Mouse (Mus musculus): ENCODE results near the gene Gm37240. TPM values are rescaled to one million over a fixed set of nuclear protein-coding genes. Genes with fewer than 3 reads are reported as not detected.
A peak's percentile ranks its signal among the peaks of the same experiment; 100 is the strongest.
"Not testable (repeated sequence)": the region's sequence is repeated elsewhere in the genome, so short reads cannot be mapped to it uniquely, and the experiment has no call there.

Gene Gm37240
- total RNA-seq, 1 experiment: 1.2 TPM

DNA sequence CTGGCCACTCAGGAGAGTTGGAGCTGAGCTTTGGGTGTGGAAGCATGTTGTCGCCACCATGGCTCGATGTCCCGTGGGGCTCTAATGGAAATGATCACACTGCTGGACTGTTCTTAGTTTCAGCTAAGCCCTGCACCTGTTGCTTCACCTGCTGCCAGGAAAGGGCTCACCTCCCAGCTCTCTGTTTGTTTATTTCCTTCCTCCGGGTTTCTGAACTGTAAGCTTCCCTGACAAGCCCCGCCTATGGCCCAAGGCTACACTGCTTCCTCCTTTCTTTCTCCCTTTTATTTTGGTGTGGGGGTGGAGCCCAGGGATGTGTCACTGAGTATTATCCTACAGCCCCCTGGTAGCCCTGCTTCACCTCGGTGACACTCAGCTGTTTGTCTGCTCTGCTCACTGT is 1230.1 kb downstream of the Gm37240 start:
- in situ Hi-C loops (cut with MboI; ENCODE audit: low sequenced_read_pairs in 2 of 2, unreplicated experiment in 2 of 2): no loop called here
- Histone ChIP-seq H3K9me3 (ENCODE audit: control insufficient read depth, insufficient read depth, low read depth, low read length) (no peaks in the 10 kb centered on the region), H3K27ac (ENCODE audit: insufficient read depth, low read depth, low read length, poor library complexity, severe bottlenecking) (peak overlapping the region; percentile 66), H3K36me3 (ENCODE audit: control insufficient read depth, insufficient read depth, low read length, poor library complexity, severe bottlenecking) (peaks cover 3% of the 10 kb centered on the region; the same call in 1 of the 2 replicates), H3K4me1 (ENCODE audit: control insufficient read depth in 2 of 2, insufficient read depth in 2 of 2, low read length in 2 of 2, poor library complexity in 1 of 2) (peaks cover 7 to 20% of the 10 kb centered on the region in 2 experiments), H3K9ac (ENCODE audit: insufficient read depth, low read depth, low read length, poor library complexity, severe bottlenecking) (peak overlapping the region; percentile 26; the same call in 1 of the 2 replicates), H3K4me3 (ENCODE audit: insufficient read depth in 1 of 2, low read depth in 1 of 2, low read length in 2 of 2, poor library complexity in 1 of 2, severe bottlenecking in 1 of 2) (peak overlapping the region in 1 of 2 experiments; percentile 29; a peak in 2 of 4 replicates)
- TF ChIP-seq ZNF384 (IDR thresholded peaks at IDR 0.05; ENCODE audit: low read depth, low read length): no peak
- no peak for TF ChIP-seq CHD2 (IDR thresholded peaks at IDR 0.05; ENCODE audit: low read depth, low read length)
- no peak for TF ChIP-seq HCFC1 (IDR thresholded peaks at IDR 0.05; ENCODE audit: borderline replicate concordance, insufficient read depth, low read length)
- TF ChIP-seq ZC3H11A (IDR thresholded peaks at IDR 0.05; ENCODE audit: borderline replicate concordance, low read depth, low read length): no peak
- no peak for TF ChIP-seq MAFK (IDR thresholded peaks at IDR 0.05; ENCODE audit: insufficient read depth, low read depth, low read length)
- DNase-seq (ENCODE audit: low read depth, low spot score): peak; percentile 68

DNA sequence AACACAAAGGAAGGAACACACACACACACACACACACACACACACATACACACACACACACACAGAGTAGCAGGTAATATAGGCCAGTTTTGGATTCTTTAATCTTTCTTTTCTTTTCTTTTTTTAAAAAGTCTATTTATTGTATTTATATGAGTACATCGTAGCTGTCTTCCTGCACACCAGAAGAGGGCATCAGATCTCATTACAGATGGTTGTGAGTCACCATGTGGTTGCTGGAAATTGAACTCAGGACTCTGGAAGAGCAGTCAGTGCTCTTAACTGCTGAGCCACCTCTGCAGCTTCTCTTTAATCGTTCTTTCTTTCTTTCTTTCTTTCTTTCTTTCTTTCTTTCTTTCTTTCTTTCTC is 1231.5 kb downstream of the Gm37240 start:
- Histone ChIP-seq H3K27ac (ENCODE audit: insufficient read depth, low read depth, low read length, poor library complexity, severe bottlenecking) (peak overlapping the region; percentile 77; the same call in 1 of the 2 replicates), H3K9ac (ENCODE audit: insufficient read depth, low read depth, low read length, poor library complexity, severe bottlenecking) (peak overlapping the region; percentile 50; the same call in 1 of the 2 replicates), H3K4me3 (ENCODE audit: insufficient read depth in 1 of 2, low read depth in 1 of 2, low read length in 2 of 2, poor library complexity in 1 of 2, severe bottlenecking in 1 of 2) (peak overlapping the region; percentile 31 to 62; a peak in 3 of 4 replicates), H3K4me1 (ENCODE audit: control insufficient read depth in 2 of 2, insufficient read depth in 2 of 2, low read length in 2 of 2, poor library complexity in 1 of 2) (peaks cover 9 to 15% of the 10 kb centered on the region in 2 experiments)
- in situ Hi-C loops (cut with MboI; ENCODE audit: low sequenced_read_pairs in 2 of 2, unreplicated experiment in 2 of 2); DNase-seq (ENCODE audit: low read depth, low spot score); H3K9me3 ChIP-seq (ENCODE audit: control insufficient read depth, insufficient read depth, low read depth, low read length); H3K36me3 ChIP-seq (ENCODE audit: control insufficient read depth, insufficient read depth, low read length, poor library complexity, severe bottlenecking): not testable (repeated sequence)

DNA sequence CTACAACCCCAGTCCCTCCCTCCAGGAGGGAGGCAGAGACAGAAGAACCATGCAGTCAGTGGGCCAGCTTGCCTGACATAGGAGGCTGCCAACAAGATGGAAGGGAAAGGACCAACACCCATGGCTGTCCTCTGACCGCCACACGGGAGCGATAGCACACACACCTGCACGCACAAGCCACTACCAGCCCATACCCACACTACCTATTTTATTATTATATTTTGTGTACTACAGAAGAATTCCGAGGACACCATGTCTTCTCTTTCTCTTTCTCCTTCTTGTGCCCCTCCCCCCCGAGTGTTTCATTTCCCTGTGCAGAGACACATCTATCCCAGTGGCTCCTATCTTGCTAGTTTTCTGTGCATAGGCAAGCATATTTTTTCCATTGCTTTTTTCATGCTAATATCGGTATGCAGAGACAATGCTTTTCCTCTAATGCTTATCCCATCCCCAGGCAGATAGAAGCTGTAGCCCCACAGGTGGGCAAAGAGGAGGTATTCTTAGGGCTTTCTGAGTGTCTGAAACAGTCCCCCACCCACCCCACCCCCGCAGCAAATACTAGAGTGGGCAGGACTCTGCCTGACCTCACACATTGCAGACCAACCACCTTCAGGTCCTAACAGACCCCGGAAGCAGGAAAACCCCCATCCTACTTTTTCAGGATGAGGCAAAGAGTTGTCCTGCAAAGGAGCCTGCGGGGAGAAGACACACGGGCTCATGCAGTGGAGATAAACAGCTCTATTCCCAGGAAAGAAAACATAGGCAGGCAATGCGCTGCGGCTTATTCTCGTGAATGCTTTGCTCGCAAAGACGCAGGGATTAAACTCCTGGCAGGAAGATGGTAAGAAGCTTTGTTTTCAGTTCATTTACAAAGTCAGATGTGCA is 1232.2 kb downstream of the Gm37240 start:
- H3K4me3 ChIP-seq (ENCODE audit: insufficient read depth in 1 of 2, low read depth in 1 of 2, low read length in 2 of 2, poor library complexity in 1 of 2, severe bottlenecking in 1 of 2): peak overlapping the region; percentile 62 to 63
- in situ Hi-C loops (cut with MboI; ENCODE audit: low sequenced_read_pairs in 2 of 2, unreplicated experiment in 2 of 2): no loop called here
- H3K9ac ChIP-seq (ENCODE audit: insufficient read depth, low read depth, low read length, poor library complexity, severe bottlenecking): peak overlapping the region; percentile 50; the same call in 1 of the 2 replicates

DNA sequence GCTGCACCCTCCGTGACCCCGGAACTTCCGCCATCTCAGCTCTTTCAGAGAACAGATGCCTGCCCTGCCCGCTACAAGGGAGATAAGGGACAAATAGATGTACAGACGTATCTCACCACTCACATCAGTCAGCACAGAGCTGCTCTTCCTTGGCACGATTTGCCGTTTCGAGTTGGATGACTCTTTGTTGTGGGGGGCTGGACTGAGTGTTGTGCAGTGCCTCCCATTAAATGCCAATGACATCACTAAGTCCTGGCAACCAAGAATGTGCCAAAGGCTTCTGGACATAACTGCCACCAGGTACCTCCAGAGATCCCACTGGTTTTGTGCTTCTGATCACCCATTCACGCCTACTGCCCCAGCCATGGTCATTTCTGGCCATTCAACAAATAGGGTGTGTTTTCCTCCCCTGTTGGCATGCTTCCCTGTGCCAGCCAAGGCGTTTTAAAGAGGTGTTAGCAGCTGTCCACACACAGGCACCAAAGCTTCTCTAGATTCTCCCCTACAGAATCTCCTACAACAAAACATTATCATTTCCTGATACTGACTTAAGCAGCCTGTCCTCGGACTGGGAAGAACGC is 1233.0 kb downstream of the Gm37240 start:
- in situ Hi-C loops (cut with MboI; ENCODE audit: low sequenced_read_pairs in 2 of 2, unreplicated experiment in 2 of 2): no loop called here
- H3K9me3 ChIP-seq (ENCODE audit: control insufficient read depth, insufficient read depth, low read depth, low read length): no peaks in the 10 kb centered on the region
- H3K36me3 ChIP-seq (ENCODE audit: control insufficient read depth, insufficient read depth, low read length, poor library complexity, severe bottlenecking): peaks cover 2% of the 10 kb centered on the region; the same call in 1 of the 2 replicates
- TF ChIP-seq HCFC1 (IDR thresholded peaks at IDR 0.05; ENCODE audit: borderline replicate concordance, insufficient read depth, low read length) (no peak), MAFK (IDR thresholded peaks at IDR 0.05; ENCODE audit: insufficient read depth, low read depth, low read length) (0 out of 2 replicates have a peak, but pooled peaks have one; percentile 32)
- no peak for DNase-seq (ENCODE audit: low read depth, low spot score)
- peak overlapping the region; percentile 1 to 63; a peak in 3 of 4 replicates for H3K4me3 ChIP-seq (ENCODE audit: insufficient read depth in 1 of 2, low read depth in 1 of 2, low read length in 2 of 2, poor library complexity in 1 of 2, severe bottlenecking in 1 of 2)
- peak overlapping the region; percentile 86 for H3K27ac ChIP-seq (ENCODE audit: insufficient read depth, low read depth, low read length, poor library complexity, severe bottlenecking)
- 0 out of 2 replicates have a peak overlapping the region, but pooled peaks have one; percentile 23 for H3K9ac ChIP-seq (ENCODE audit: insufficient read depth, low read depth, low read length, poor library complexity, severe bottlenecking)
- H3K4me1 ChIP-seq (ENCODE audit: control insufficient read depth in 2 of 2, insufficient read depth in 2 of 2, low read length in 2 of 2, poor library complexity in 1 of 2): peaks cover 9 to 15% of the 10 kb centered on the region in 2 experiments

More for the DNA sequence above, 1232.2 kb downstream of the Gm37240 start:
- Histone ChIP-seq H3K36me3 (ENCODE audit: control insufficient read depth, insufficient read depth, low read length, poor library complexity, severe bottlenecking) (peaks cover 2% of the 10 kb centered on the region; the same call in 1 of the 2 replicates), H3K9me3 (ENCODE audit: control insufficient read depth, insufficient read depth, low read depth, low read length) (no peaks in the 10 kb centered on the region), H3K4me1 (ENCODE audit: control insufficient read depth in 2 of 2, insufficient read depth in 2 of 2, low read length in 2 of 2, poor library complexity in 1 of 2) (peaks cover 9 to 15% of the 10 kb centered on the region in 2 experiments), H3K27ac (ENCODE audit: insufficient read depth, low read depth, low read length, poor library complexity, severe bottlenecking) (peak overlapping the region; percentile 86)
- no peak for TF ChIP-seq ZC3H11A (IDR thresholded peaks at IDR 0.05; ENCODE audit: borderline replicate concordance, low read depth, low read length)
- no peak for TF ChIP-seq ZNF384 (IDR thresholded peaks at IDR 0.05; ENCODE audit: low read depth, low read length)
- TF ChIP-seq MAFK (IDR thresholded peaks at IDR 0.05; ENCODE audit: insufficient read depth, low read depth, low read length): no peak
- no peak for TF ChIP-seq CHD2 (IDR thresholded peaks at IDR 0.05; ENCODE audit: low read depth, low read length)
- TF ChIP-seq HCFC1 (IDR thresholded peaks at IDR 0.05; ENCODE audit: borderline replicate concordance, insufficient read depth, low read length): no peak
- DNase-seq (ENCODE audit: low read depth, low spot score): no peak

Data from ES-E14 (cell line).